Mouse (Mus musculus) E14TG2a.4 (cell line): Measurements from ENCODE around the gene Klc4.

Experiments used
- CTCF ChIP-seq: conservative IDR thresholded peaks from 2 replicates; pipeline ENCODE4 v1.5.1; 2014; ENCODE audit warnings: low read length
- POU5F1 ChIP-seq: IDR thresholded peaks from 2 replicates; pipeline ENCODE4 v1.6.1; 2014; ENCODE audit warnings: low read length, borderline replicate concordance

- TF ChIP-seq CTCF (no peak), POU5F1 (no peak)
Measured at GRCm38 (mm10) chr17:46603229-46603628, 42.6 kb downstream of the Klc4 start.
